Mouse (Mus musculus): ENCODE data around the gene Mob1b. TPM values are rescaled to one million over a fixed set of nuclear protein-coding genes. Genes with fewer than 3 reads are reported as not detected.

Gene Mob1b
- polyA plus RNA-seq, 1 experiment from 2014 or later: 6.2 TPM

DNA sequence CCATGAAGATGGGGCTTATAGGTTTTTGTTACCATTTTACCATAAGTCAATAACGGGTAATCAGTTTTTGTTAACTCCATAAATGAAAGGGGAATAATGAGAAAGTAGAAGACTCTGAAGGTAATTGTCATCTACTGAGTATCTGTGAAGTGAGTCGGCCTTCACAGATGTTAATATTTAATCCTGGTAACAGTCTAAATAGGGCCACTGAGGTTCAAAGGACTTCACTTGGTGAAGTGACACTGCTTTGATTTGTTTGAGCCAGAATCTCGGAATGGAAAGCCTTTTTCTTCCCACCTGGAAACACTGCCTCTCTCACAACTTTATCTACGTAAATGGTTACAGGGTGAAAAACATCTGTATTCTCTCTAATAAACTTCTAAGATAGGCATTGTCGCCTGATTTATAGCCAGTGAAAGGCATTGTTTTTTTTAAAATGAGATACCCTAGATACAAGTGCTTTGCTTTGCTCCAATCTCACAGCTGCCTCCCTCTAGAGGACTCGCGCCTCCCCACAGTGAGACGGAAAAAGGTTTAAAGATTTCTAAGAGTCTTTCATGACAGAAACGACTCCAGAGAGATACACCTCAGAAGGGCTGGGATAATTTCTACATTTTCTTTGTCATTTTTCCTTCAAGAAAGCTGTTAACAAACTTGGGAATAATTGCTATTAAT is 75.4 kb downstream of the Mob1b start:
- Histone ChIP-seq H3K9me3 (ENCODE audit: low read length) (no peaks in the 10 kb centered on the region), H3K9ac (replicated peaks) (peak overlapping the region; percentile 27), H3K4me3 (ENCODE audit: low read depth, low read length) (no peak overlapping the region), H3K4me2 (ENCODE audit: low read depth, low read length) (peak overlapping the region; percentile 56), H3K36me3 (replicated peaks; ENCODE audit: insufficient read depth, low read length) (no peaks in the 10 kb centered on the region), H3K27me3 (ENCODE audit: insufficient read depth, low read length) (no peaks in the 10 kb centered on the region), H3K4me1 (ENCODE audit: insufficient read depth) (peaks cover 4% of the 10 kb centered on the region; the same call in 1 of the 2 replicates), H3K27ac (ENCODE audit: low read depth) (peak overlapping the region; percentile 87)
- ATAC-seq: peak; percentile 37; the same call in 1 of the 2 replicates
- 46% methylated on average over 9 of the region's 9 CpGs for WGBS (ENCODE audit: insufficient replicate concordance)
- TF ChIP-seq CTCF (IDR thresholded peaks at IDR 0.05; ENCODE audit: low read depth): no peak
- TF ChIP-seq EP300 (IDR thresholded peaks at IDR 0.05; ENCODE audit: low read depth): no peak
- no peak for DNase-seq

DNA sequence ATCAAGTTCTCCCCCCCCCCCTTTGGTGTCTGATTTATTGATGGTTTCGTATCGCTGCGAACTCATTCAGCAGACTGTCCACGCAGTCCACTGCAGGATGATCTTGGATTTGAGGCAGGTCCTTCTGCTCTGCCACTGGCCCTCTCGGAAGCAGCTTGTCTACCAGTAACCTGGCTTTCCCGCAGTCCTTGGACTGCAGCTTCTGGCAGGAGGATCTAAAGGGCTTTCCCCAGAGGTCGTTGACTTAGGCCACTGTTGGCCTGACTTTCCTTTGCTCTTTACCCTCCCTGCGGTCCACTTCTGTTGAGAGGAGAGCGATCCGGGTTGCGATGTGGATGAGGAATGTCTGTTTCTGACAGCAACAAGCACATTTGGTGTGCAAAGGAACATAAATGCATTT is 75.9 kb downstream of the Mob1b start:
- Histone ChIP-seq H3K36me3 (replicated peaks; ENCODE audit: insufficient read depth, low read length) (no peaks in the 10 kb centered on the region), H3K4me2 (ENCODE audit: low read depth, low read length) (peak overlapping the region; percentile 56), H3K27me3 (ENCODE audit: insufficient read depth, low read length) (no peaks in the 10 kb centered on the region), H3K4me1 (ENCODE audit: insufficient read depth) (peaks cover 4% of the 10 kb centered on the region; the same call in 1 of the 2 replicates), H3K27ac (ENCODE audit: low read depth) (peak overlapping the region; percentile 87), H3K9me3 (ENCODE audit: low read length) (no peaks in the 10 kb centered on the region), H3K4me3 (ENCODE audit: low read depth, low read length) (no peak overlapping the region), H3K9ac (replicated peaks) (peak overlapping the region; percentile 27)
- peak; percentile 95 for ATAC-seq
- DNase-seq: peak; percentile 51
- no peak for TF ChIP-seq CTCF (IDR thresholded peaks at IDR 0.05; ENCODE audit: low read depth)
- TF ChIP-seq EP300 (IDR thresholded peaks at IDR 0.05; ENCODE audit: low read depth): no peak
- WGBS (ENCODE audit: insufficient replicate concordance): 52% methylated on average over 11 of the region's 11 CpGs

GRCm38 (mm10) chr5:88797121-88797520 is 76.5 kb downstream of the Mob1b start:
- Histone ChIP-seq H3K27ac (ENCODE audit: low read depth) (peak overlapping the region; percentile 87), H3K4me2 (ENCODE audit: low read depth, low read length) (peak overlapping the region; percentile 56; the same call in 1 of the 2 replicates), H3K9ac (replicated peaks) (0 out of 2 replicates have a peak overlapping the region, but pooled peaks have one; percentile 26), H3K4me3 (ENCODE audit: low read depth, low read length) (no peak overlapping the region), H3K9me3 (ENCODE audit: low read length) (no peaks in the 10 kb centered on the region), H3K36me3 (replicated peaks; ENCODE audit: insufficient read depth, low read length) (no peaks in the 10 kb centered on the region), H3K27me3 (ENCODE audit: insufficient read depth, low read length) (no peaks in the 10 kb centered on the region), H3K4me1 (ENCODE audit: insufficient read depth) (peaks cover 4% of the 10 kb centered on the region; the same call in 1 of the 2 replicates)
- no peak for TF ChIP-seq CTCF (IDR thresholded peaks at IDR 0.05; ENCODE audit: low read depth)
- 0 out of 2 replicates have a peak, but pooled peaks have one; percentile 21 for TF ChIP-seq EP300 (IDR thresholded peaks at IDR 0.05; ENCODE audit: low read depth)
- peak; percentile 81 for ATAC-seq
- no peak for DNase-seq
- WGBS (ENCODE audit: insufficient replicate concordance): 63% methylated on average over 6 of the region's 6 CpGs

GRCm38 (mm10) chr5:88805616-88806015 is 85.0 kb downstream of the Mob1b start:
- Histone ChIP-seq H3K36me3 (replicated peaks; ENCODE audit: insufficient read depth, low read length) (no peaks in the 10 kb centered on the region), H3K4me2 (ENCODE audit: low read depth, low read length) (no peak overlapping the region), H3K9me3 (ENCODE audit: low read length) (no peaks in the 10 kb centered on the region), H3K4me3 (ENCODE audit: low read depth, low read length) (no peak overlapping the region), H3K27ac (ENCODE audit: low read depth) (no peak overlapping the region), H3K9ac (replicated peaks) (no peak overlapping the region), H3K27me3 (ENCODE audit: insufficient read depth, low read length) (no peaks in the 10 kb centered on the region), H3K4me1 (ENCODE audit: insufficient read depth) (no peaks in the 10 kb centered on the region)
- WGBS (ENCODE audit: insufficient replicate concordance): 74% methylated on average over 4 of the region's 4 CpGs
- no peak for DNase-seq
- no peak for ATAC-seq
- TF ChIP-seq EP300 (IDR thresholded peaks at IDR 0.05; ENCODE audit: low read depth): no peak
- TF ChIP-seq CTCF (IDR thresholded peaks at IDR 0.05; ENCODE audit: low read depth): no peak

- DNase-seq: no peak
- TF ChIP-seq CTCF (IDR thresholded peaks at IDR 0.05; ENCODE audit: low read depth): no peak
- no peak for TF ChIP-seq EP300 (IDR thresholded peaks at IDR 0.05; ENCODE audit: low read depth)
- H3K36me3 ChIP-seq (replicated peaks; ENCODE audit: insufficient read depth, low read length): no peaks in the 10 kb centered on the region
- no peak overlapping the region for H3K4me3 ChIP-seq (ENCODE audit: low read depth, low read length)
- no peak overlapping the region for H3K9ac ChIP-seq (replicated peaks)
- no peaks in the 10 kb centered on the region for H3K9me3 ChIP-seq (ENCODE audit: low read length)
- 41% methylated on average over 5 of the region's 5 CpGs for WGBS (ENCODE audit: insufficient replicate concordance)
- no peak overlapping the region for H3K4me2 ChIP-seq (ENCODE audit: low read depth, low read length)
- H3K27ac ChIP-seq (ENCODE audit: low read depth): no peak overlapping the region
- H3K4me1 ChIP-seq (ENCODE audit: insufficient read depth): no peaks in the 10 kb centered on the region
- H3K27me3 ChIP-seq (ENCODE audit: insufficient read depth, low read length): no peaks in the 10 kb centered on the region
- ATAC-seq: no peak
Measured at GRCm38 (mm10) chr5:88806278-88806677, 85.6 kb downstream of the Mob1b start.

GRCm38 (mm10) chr5:88807342-88807741 is 86.7 kb downstream of the Mob1b start:
- Histone ChIP-seq H3K36me3 (replicated peaks; ENCODE audit: insufficient read depth, low read length) (no peaks in the 10 kb centered on the region), H3K27me3 (ENCODE audit: insufficient read depth, low read length) (no peaks in the 10 kb centered on the region), H3K9me3 (ENCODE audit: low read length) (no peaks in the 10 kb centered on the region), H3K9ac (replicated peaks) (no peak overlapping the region), H3K4me2 (ENCODE audit: low read depth, low read length) (no peak overlapping the region), H3K4me1 (ENCODE audit: insufficient read depth) (no peaks in the 10 kb centered on the region), H3K27ac (ENCODE audit: low read depth) (no peak overlapping the region), H3K4me3 (ENCODE audit: low read depth, low read length) (no peak overlapping the region)
- ATAC-seq: no peak
- WGBS (ENCODE audit: insufficient replicate concordance): 39% methylated on average over 9 of the region's 9 CpGs
- no peak for DNase-seq
- TF ChIP-seq CTCF (IDR thresholded peaks at IDR 0.05; ENCODE audit: low read depth) (no peak), EP300 (IDR thresholded peaks at IDR 0.05; ENCODE audit: low read depth) (no peak)
